Mouse (Mus musculus) skeletal muscle tissue, adult 2 months (tissue): ENCODE measurements around the gene Padi1.
A peak's percentile ranks its signal among the peaks of the same experiment; 100 is the strongest.

Source experiments
- DNase-seq: peaks from one replicate; pipeline ENCODE4 v3.0.0-alpha.2; 2012; ENCODE audit warnings: low read depth, low spot score

Padi1 gene

GRCm38 (mm10) chr4:140785217-140785616, 60.4 kb downstream of the Padi1 start:
- DNase-seq = no peak

- no peak for DNase-seq
Observed at GRCm38 (mm10) chr4:140784292-140784945, 61.2 kb downstream of the Padi1 start.

GRCm38 (mm10) chr4:140782821-140783220, 62.8 kb downstream of the Padi1 start:
- no peak for DNase-seq

- DNase-seq = peak; percentile 72
Observed at GRCm38 (mm10) chr4:140780507-140780906, 65.1 kb downstream of the Padi1 start.

- peak; percentile 77 for DNase-seq
Observed at GRCm38 (mm10) chr4:140779803-140780397, 65.7 kb downstream of the Padi1 start.

GRCm38 (mm10) chr4:140776623-140777022, 69.0 kb downstream of the Padi1 start:
- no peak for DNase-seq

GRCm38 (mm10) chr4:140775876-140776275, 69.7 kb downstream of the Padi1 start:
- no peak for DNase-seq

- DNase-seq = no peak
Observed at GRCm38 (mm10) chr4:140774893-140775292, 70.7 kb downstream of the Padi1 start.

GRCm38 (mm10) chr4:140774025-140774800, 71.4 kb downstream of the Padi1 start, which contains the start of gene Padi4:
TSS of gene Padi4 (minus strand) at chr4:140774236.
- no peak for DNase-seq

GRCm38 (mm10) chr4:140771091-140771490, 74.5 kb downstream of the Padi1 start:
- peak; percentile 30 for DNase-seq

GRCm38 (mm10) chr4:140770433-140770832, 75.1 kb downstream of the Padi1 start:
- DNase-seq = peak; percentile 21

- DNase-seq = no peak
Observed at GRCm38 (mm10) chr4:140768973-140769372, 76.6 kb downstream of the Padi1 start.

- DNase-seq = no peak
Observed at GRCm38 (mm10) chr4:140765936-140766335, 79.6 kb downstream of the Padi1 start.

- DNase-seq = peak; percentile 77
Observed at GRCm38 (mm10) chr4:140763158-140763557, 82.4 kb downstream of the Padi1 start.
